Mouse (Mus musculus): ENCODE data around the gene Mta1. TPM values are rescaled to one million over a fixed set of nuclear protein-coding genes. Genes with fewer than 3 reads are reported as not detected.

Mta1 gene
- total RNA-seq, 2 experiments from 2014 or later: 68.8 to 71.8 TPM

DNA sequence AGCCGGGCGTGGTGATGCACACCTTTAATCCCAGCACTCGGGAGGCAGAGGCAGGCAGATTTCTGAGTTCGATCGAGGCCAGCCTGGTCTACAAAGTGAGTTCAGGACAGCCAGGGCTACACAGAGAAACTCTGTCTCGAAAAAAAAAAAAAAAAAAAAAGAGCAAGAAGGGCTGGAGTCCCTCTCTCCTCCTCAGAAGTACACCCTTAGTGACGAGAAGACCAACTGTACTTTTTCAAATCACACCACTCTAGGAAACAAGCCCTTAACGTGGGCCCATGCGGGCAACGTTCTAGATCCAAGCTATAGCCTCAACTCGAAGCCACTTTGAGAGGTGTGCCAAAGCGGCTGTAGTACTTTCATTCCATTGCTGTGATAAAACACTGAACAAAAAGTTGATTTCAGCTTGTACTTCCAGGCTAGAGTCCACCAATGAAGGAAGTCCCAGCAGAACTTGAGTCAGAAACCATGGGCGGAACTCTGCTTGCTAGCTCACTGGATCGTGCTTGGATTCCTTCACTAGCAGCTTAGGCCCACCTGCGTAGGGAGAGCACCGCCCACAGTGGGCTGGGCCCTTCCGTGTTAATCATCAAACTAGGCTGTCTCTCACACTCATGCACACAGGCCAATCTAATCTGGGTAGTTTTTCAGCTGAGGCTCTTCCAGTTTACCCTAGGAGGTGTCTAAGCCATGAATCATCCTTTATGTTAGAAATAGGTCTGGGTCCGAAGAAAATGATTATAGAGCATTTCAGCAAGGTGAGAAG lies 79.1 kb downstream of the Mta1 start:
- no peak for DNase-seq (ENCODE audit: low spot score in 2 of 2)

- no peak for DNase-seq (ENCODE audit: low spot score in 2 of 2)
These were observed 82.9 kb downstream of the Mta1 start for GRCm38 (mm10) chr12:113181020-113181419.

- no peak for DNase-seq (ENCODE audit: low spot score in 2 of 2)
These were observed 86.9 kb downstream of the Mta1 start for GRCm38 (mm10) chr12:113184945-113185344.

DNA sequence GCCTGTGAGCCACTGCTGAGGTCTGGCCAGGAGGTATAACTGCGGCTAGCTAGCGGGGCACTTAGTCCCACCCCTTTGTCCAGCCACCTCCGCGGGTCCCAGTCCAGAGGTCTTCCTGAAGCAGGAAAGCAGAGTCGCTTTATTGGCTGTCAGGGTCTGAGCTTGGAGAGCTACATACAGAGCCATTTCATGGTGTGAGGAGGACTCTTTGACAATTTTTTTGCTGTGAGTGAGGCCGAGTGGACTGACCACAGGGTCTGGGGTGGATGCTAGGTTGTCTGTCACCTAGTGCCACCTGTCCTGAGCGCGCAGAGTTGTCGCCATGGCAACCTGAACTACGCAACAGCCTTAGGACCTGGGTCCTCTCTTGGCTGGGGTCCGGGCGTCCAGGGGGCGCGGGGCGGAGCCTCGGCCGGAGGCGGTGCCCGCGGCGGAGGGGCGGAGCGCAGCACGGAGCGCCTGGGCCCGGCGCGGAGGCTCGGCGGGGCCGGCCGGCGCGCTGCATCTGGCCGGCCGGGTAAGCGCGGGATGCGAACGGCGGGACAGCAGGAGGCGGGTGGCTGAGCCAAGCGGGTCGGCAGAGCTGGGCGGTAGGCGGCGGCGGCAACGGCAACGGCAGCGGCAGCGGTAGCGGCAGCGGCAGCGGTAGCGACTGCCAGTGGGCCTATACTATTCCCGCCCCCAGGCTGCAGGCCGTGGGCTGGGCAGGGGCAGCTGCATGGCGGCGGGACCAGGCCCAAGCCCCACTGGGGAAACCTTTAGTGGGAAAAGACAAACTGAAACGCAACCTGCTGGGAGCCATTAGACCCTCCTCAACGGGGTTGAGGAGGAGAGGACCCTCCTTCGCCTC lies 87.6 kb downstream of the Mta1 start, which contains the start of gene Tmem121:
Tmem121 (plus strand) TSS at position 489 of the 850 bp plus-strand sequence.
- no peak for DNase-seq (ENCODE audit: low spot score in 2 of 2)

GRCm38 (mm10) chr12:113186326-113187010 lies 88.4 kb downstream of the Mta1 start:
- no peak for DNase-seq (ENCODE audit: low spot score in 2 of 2)

Small RNA genes lying within 50 kb of the gene (microRNA-seq; reads per million reads assigned to microRNA genes)
- gene Gm44471: not detected

Other genes with a start within 250 kb of the Mta1 start
- under 1 TPM; 0.10 to 0.18 TPM for gene Gpr132, start 230.1 kb upstream of the Mta1 start, total RNA-seq (2021)
- 10 to 100 TPM; 60.4 to 60.8 TPM for gene Jag2, start 168.5 kb upstream of the Mta1 start, total RNA-seq (2021)
- 10 to 100 TPM; 23.7 to 27.2 TPM for gene Nudt14, start 156.2 kb upstream of the Mta1 start, total RNA-seq (2021)
- gene Btbd6, start 121.8 kb upstream of the Mta1 start, total RNA-seq (2021): 10 to 100 TPM; 18.4 to 19.4 TPM
- 10 to 100 TPM; 44.2 to 52.2 TPM for gene Brf1, start 97.6 kb upstream of the Mta1 start, total RNA-seq (2021)
- gene Pacs2, start 83.8 kb upstream of the Mta1 start, total RNA-seq (2021): 10 to 100 TPM; 81.4 to 82.4 TPM
- gene Tex22, start 23.8 kb upstream of the Mta1 start, total RNA-seq (2021): 1 to 10 TPM in 1 of 2 experiments, under 1 TPM in 1; 0.65 to 1.0 TPM
- 100 to 1,000 TPM; 141 to 153 TPM for gene Crip2, start 42.0 kb downstream of the Mta1 start, total RNA-seq (2021)
- 100 to 1,000 TPM; 331 to 336 TPM for gene Crip1, start 48.0 kb downstream of the Mta1 start, total RNA-seq (2021)
- 1 to 10 TPM; 6.4 TPM for gene Tedc1, start 58.1 kb downstream of the Mta1 start, total RNA-seq (2021)
- 1 to 10 TPM; 2.5 to 3.4 TPM for gene Tmem121, start 87.7 kb downstream of the Mta1 start, total RNA-seq (2021)